Mouse (Mus musculus) heart, postnatal 10 days (tissue): Measurements from ENCODE around the gene Lyg2. TPM values are rescaled to one million over a fixed set of nuclear protein-coding genes. Genes with fewer than 3 reads are reported as not detected.

Source experiments
- DNase-seq, 2 experiments: peaks; one replicate each; pipeline ENCODE4 v3.0.0; 2021
- intact Hi-C: fragments of 180-260 bp; cut with DNase I; formaldehyde crosslinking; loops from one replicate; pipeline ENCODE4 v1.15.1; 2025
- total RNA-seq, 2 experiments: library from RNA; stranded (reverse); gene quantifications; 2 replicates each; pipeline ENCODE4 v1.2.3; 2021

Lyg2 gene
- total RNA-seq, 2 experiments from 2014 or later = not detected

DNA sequence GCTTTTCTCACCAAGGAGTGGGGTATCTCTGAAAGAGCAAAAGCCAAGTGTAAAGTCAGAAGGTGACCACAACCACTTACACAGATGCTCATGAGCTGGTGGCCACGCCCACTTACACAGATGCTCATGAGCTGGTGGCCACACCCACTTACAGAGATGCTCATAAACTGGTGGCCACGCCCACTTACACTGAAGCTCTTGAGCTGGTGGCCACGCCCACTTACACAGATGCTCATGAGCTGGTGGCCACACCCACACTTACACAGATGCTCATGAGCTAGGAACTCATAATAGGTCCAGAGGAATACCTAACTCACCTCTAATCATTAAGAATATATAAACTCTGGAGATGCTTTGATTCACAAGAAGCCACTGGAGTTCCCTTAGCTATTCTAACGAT, 31.8 kb downstream of the Lyg2 start:
- no peak for DNase-seq
- intact Hi-C loops = no loop called here

DNA sequence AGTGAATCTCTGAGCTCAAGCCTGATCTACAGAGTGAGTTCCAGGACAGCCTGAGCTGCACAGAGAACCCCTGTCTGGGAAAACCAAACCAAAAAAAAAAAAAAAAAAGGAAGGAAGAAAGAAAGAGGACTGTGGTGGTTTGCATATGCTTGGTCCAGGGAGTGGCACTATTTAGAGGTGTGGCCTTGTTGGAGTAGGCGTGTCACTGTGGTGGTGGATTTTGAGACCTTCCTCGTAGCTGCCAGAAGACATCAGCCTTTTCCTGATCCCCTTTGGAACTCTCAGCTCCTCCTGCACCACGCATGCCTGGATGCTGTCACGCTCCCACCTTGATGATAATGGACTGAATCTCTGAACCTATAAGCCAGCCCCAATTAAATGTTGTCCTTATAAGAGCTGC, 32.9 kb downstream of the Lyg2 start:
- intact Hi-C loops = no loop called here
- no peak for DNase-seq

DNA sequence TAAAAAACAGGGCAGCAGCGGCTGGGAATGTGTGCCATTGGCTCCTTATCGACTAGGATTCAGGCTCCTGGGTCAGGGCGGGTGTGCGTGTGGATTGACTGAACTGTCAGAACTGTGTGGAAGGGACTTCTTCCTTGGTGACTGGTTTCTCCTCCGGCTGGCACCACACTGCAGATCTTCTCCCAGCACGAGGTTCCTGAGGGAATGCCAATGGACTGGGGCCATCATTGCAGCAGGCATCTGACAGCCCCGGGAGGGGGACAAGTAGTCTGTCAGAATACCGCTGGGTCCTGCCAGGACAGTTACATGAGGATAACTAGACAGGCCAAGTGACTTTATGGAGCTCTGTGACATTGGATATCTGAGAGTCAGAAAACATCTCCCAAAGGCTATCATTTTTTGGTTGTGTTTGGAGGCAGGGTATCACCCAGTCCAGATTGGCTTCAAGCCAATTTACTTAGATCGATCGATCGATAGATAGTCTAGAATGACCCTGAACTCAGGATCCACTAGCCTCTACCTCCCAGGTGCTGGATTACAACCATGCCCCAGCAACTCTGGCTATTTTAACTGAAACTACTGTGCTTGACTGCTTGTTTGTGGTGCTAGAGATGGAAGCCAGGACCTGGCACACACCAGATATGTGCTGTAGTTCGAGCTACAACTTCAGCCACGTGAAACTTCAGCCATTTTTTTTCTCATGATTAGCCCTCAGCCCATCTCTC, 38.4 kb downstream of the Lyg2 start:
- intact Hi-C loops = no loop called here
- no peak for DNase-seq

DNA sequence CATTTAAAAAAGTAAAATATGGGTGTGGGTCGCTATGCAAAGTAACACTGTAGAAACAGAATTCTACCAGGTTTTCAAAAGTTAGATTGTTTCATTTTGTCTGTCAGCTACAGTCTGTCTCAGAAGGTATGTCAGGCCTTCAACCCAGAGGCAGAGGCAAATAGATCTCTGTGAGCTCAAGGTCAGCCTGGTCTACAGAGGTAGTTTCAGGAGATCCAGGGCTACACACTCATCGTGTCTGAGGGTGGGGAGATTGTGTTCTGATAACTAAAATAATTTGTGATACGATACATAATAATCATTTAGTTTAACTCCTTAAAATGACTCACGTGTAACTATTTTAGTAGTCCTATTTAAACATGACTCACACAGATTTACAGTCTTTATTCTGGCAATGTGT, 43.1 kb downstream of the Lyg2 start:
- intact Hi-C loops = no loop called here
- DNase-seq = no peak

DNA sequence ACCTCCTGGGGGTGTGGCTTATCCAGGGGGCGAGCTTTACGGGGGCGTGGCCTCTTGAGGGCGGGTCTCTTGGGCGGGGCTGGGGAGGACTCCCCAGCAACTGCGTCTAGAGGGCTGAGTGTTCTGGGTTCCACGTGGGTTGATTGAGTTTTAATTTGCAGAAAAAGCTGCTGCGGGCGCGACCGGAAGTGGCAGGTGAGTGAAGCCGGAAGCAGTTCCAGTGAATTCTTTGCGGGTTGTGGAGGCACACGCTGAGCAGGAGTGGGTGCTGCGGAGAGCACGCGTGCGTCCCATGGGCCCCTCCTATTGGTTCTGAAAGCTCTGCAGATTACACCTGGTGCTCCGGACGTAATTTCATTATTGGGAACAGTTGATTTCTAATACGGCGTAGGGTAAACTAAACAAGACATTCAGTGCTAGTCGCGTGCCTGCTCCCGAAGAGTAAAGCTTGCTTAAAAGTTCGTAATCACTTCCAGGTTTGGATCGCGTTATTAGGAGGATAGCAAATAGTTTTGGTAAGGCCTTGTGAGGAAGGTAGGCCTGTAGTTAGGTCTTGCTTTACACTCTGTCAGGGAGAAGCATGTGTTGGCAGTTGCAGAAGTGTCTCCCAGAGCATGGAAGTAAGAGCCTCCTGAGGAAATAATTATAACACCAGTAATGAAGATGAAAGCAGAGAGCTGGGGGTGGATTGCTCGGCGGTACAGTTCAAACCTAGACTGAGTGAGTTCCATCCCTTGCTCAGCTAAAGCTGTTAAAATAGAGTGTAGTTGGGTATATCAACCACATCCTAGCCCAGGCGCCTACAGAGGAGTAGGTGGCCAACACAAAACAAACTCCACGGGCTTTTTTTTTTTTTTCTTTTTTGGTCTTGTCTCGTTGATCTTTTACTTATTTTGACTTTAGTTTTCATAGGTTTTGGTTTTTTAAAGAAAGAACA, 43.9 kb downstream of the Lyg2 start:
- DNase-seq = peak; percentile 80 to 86
- intact Hi-C loops = no loop called here

DNA sequence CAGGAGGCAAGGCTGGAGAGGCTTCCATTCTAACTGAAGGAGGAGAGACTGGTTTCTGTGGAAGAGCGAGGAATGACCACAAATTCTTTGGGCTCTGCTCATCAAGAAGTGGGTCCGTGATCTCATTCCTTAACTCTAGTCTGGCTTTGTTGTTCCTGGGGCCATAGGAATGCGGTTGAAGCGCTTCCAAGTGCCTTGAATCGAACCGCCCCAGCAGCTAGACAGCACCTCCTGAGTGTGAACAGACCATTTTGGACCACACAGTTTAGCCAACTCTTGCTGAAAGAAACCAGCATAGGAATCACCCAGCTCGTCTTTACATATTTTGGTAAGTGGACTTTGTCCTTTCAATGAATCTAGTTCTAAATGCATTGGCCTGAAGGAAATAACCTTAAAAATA, 44.6 kb downstream of the Lyg2 start, which contains the start of gene Lipt1:
Gene Lipt1 (plus strand): TSS at position 35 of the 400 bp plus-strand sequence.
- intact Hi-C loops = no loop called here
- DNase-seq = peak in 1 of 2 experiments; percentile 65

DNA sequence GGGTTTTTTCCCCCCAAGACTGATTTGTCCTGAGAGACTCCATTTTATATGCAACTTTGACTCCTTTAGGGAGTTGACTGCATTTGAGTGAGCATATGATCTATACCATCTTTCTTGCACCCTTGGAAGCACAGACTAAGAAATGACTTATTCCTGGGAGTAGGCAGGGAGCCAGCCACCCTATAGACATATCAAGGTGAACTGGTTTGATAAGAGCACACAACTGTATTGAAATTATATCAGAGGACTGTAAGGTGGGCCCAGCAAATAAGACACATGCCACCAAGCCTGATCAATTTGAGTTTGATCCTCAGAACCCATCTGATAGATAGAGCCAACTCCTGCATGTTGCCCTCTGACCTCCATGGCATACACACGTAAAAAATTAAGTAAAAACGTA, 46.9 kb downstream of the Lyg2 start:
- intact Hi-C loops = no loop called here
- no peak for DNase-seq

DNA sequence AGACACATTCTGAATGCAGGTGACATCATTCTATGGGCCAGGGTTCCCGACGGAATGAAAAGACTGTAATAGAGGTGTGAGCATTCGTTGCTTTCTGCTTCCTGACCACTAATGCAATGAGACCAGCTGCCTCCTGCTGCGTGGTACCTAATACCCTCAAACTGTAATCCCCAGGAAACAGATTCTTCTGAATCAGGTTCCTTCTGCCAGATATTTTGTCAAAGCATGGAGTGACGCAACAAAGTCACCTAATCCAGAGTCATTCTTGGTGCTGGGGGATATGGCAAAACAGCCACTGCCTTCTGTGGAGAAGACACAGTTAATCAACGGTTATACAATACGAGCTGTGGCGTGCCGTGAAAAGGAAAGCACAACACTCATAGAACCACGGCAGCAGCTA, 47.7 kb downstream of the Lyg2 start:
- intact Hi-C loops = no loop called here
- DNase-seq = no peak

DNA sequence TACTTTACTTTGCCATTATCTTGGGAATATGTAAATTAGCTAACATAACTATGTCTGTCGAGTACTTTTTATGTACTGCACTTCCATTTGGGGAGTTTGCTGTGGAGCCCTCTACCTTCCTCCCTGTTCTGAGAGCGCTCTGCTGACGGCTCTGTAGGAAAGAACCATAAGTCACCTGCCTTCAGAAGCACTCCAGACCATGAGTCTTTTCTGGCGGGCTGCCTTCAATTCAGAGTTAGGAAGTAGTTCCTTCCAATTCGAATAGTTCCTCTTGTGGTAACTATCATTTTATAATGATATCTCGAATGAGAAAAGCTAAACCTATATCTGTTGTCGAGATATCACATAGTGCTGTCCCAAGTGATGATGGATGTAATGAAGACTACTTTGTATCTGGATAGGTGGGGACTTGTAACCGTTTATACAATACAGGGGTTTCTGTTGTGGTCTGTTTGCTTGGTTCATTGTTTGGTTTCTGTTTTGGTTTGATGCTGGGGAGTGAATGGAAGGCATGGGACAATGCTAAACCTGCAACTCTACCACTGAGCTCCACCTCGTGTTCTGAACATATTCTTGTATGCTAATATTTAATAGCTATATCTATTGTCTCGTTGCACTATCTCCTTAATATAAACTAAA, 48.5 kb downstream of the Lyg2 start:
- intact Hi-C loops = loop anchor here (1.0 kb wide), 1 partner anchor 190 kb away; no protein-coding TSS in a partner anchor
- no peak for DNase-seq

DNA sequence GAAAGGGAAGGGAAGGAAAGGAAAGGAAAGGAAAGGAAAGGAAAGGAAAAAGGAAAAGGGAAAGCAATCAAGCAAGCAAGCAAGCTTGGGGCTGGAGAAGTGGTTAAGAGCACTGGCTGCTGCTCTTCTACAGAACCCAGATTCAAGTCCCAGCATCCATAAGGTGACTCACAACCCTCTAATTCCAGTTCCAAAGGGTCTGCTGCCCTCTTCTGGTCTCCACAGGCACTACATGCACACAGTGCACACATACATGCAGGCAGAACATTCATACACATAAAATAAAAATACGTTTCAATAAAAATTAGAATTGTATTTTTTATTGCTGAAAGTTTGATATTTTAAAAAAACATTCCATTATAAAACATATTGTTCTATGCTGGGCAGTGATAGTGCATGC, 49.2 kb downstream of the Lyg2 start:
- intact Hi-C loops = loop anchor here (1.0 kb wide), 1 partner anchor 189 kb away; no protein-coding TSS in a partner anchor
- DNase-seq = peak; percentile 26 to 56

DNA sequence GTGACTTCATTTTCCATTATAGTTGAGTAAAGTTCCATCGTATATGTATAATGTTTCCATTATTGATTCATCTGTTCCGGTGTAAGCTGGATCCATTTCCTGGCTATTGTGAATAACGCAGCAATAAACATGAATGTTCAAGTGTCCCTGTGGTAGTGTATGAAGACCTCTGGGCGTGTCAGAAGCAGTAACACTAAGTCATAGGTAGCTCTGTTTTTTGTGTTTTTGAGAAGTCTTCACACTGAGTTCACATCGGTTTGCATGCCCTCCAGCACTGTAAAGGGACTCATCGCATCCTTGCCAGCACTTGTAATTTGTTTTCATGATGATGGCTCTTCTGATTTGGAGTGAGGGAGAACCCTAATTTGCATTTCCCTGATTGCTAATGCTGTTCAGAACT, 50.0 kb downstream of the Lyg2 start, which contains the start of gene Tsga10:
Gene Tsga10 (minus strand): TSS at position 144 of the 400 bp plus-strand sequence.
- intact Hi-C loops = no loop called here
- no peak for DNase-seq

DNA sequence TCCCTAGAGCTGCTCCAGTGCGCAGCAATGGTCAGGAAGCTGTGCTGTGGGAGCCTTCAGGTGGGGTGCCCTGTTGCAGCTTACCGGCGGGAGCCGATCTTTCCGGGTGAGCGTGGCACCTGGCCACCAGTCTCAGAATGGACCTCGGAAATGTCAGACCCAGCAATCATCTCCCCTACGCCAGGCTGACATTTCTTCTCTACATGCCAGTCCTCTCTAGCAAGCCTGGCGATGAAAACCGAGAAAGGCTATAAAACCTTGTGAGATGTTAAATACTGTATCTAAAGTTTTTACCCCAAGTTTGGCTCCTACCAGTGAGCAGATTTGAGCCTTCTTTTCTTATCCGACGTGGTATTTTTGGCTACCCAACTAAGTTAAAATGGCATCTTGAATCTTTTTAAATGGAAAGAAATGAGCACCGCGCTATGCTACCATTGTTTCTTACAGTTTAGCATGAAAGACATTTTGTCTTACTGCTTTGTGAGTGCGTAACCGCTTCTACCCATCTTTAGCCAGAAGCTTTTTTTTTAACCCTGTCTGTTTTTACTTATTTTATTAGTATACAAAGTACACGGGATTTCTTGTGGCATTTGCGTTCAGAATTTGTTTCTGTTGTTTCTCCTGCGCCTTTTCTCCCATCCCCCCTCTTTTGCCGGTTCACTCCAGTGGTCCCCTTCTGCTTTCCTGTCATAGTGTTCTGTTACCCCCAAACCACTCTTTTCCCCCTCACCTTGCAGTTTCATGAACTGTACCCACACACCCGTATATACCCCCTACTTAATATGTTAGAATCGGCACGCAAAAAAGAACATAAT, 50.7 kb downstream of the Lyg2 start:
- intact Hi-C loops = loop anchor here (2.0 kb wide), 1 partner anchor 25 kb away; the partner anchor contains the start of genes Mitd1 and Mrpl30
- DNase-seq = peak in 1 of 2 experiments; percentile 27

DNA sequence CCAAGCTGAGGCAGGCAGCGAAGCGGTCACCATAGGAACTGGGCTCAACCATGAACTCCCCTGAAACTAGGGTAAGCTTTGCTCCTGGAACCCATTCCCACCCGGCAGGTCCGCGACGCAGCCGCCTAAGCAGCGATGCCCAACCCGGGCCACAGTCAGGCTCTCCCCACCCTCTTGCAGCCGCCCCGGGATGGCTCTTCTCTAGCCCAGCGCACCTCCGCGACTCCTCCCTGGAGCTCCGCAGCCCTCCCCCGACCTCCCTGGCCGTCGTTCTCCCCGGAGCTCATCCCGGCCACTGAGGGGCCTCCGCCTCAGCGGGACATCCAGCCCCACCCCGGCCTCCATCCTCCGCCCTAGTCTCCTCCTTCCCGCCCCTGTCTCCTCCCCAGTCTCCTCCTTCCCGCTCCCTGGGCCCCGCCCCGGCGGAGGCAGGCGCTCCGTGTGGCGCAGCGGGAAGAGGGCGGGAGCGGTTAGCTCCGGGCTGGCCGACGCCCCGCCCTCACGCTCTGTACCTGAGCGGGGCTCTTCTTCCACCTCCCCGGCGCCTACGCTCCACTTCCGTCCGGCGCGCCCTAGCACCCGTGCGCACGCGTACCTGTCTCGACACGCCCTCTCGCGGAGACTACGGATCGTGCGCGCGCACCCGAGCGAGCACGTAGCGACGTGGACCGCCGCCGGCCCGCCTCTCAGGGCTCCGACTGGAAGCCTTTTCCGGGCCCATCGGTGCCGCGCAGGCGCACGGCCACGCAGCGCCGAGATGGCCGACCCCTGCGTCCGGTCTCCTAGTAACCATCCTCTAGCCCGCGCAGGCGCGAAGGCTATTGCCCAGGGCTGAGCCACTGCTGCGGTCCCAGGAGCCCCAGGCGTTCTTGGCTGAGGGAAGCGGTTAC, 51.5 kb downstream of the Lyg2 start:
- intact Hi-C loops = loop anchor here (2.0 to 5.0 kb wide), 2 partner anchors 26 to 432 kb away; partner anchors contain the start of genes Coa5, Mitd1, Mrpl30 and Unc50
- peak; percentile 99 to 100 for DNase-seq

Other genes with a start within 250 kb of the Lyg2 start
- 1 to 10 TPM in 1 of 2 experiments, under 1 TPM in 1; 0.98 to 1.0 TPM for gene 2010300C02Rik, start 196.4 kb downstream of the Lyg2 start, total RNA-seq
- 1 to 10 TPM; 3.6 to 3.7 TPM for gene Tsga10, start 50.1 kb downstream of the Lyg2 start, total RNA-seq
- 10 to 100 TPM in 1 of 2 experiments, 1 to 10 TPM in 1; 8.7 to 10.7 TPM for gene Lipt1, start 44.8 kb downstream of the Lyg2 start, total RNA-seq
- gene Mitd1, start 26.1 kb downstream of the Lyg2 start, total RNA-seq = 1 to 10 TPM; 6.1 to 8.9 TPM
- 100 to 1,000 TPM; 300 to 315 TPM for gene Mrpl30, start 26.0 kb downstream of the Lyg2 start, total RNA-seq
- not detected for gene Lyg1, start 41.3 kb upstream of the Lyg2 start, total RNA-seq
- gene Txndc9, start 81.4 kb upstream of the Lyg2 start, total RNA-seq = 10 to 100 TPM; 61.6 to 63.0 TPM
- gene Eif5b, start 81.5 kb upstream of the Lyg2 start, total RNA-seq = 10 to 100 TPM; 36.3 to 41.0 TPM
- gene Rev1, start 213.3 kb upstream of the Lyg2 start, total RNA-seq = 10 to 100 TPM; 17.3 to 20.2 TPM